Mouse (Mus musculus) G1E (cell line): ENCODE measurements around the gene Dok7.

Source experiments
- CTCF ChIP-seq: IDR thresholded peaks from 2 replicates; pipeline ENCODE4 v1.5.1; 2012; ENCODE audit warnings: low read depth, low read length, inconsistent platforms, mixed read lengths
- GATA1 ChIP-seq: IDR thresholded peaks from 2 replicates; pipeline ENCODE4 v1.6.1; 2012; ENCODE audit warnings: borderline replicate concordance, low read length, inconsistent platforms, mixed read lengths
- GATA2 ChIP-seq: IDR thresholded peaks from 2 replicates; pipeline ENCODE4 v1.6.1; 2012; ENCODE audit warnings: low read depth, low read length, inconsistent platforms, borderline replicate concordance
- POLR2AphosphoS5 ChIP-seq: IDR thresholded peaks from 2 replicates; pipeline ENCODE4 v1.6.1; 2012; ENCODE audit warnings: low read depth, low read length, inconsistent platforms; ENCODE audit not compliant: insufficient replicate concordance
- TAL1 ChIP-seq: conservative IDR thresholded peaks from 2 replicates; pipeline ENCODE4 v1.6.1; 2012; ENCODE audit warnings: low read depth, low read length, inconsistent platforms, mixed read lengths

DNA sequence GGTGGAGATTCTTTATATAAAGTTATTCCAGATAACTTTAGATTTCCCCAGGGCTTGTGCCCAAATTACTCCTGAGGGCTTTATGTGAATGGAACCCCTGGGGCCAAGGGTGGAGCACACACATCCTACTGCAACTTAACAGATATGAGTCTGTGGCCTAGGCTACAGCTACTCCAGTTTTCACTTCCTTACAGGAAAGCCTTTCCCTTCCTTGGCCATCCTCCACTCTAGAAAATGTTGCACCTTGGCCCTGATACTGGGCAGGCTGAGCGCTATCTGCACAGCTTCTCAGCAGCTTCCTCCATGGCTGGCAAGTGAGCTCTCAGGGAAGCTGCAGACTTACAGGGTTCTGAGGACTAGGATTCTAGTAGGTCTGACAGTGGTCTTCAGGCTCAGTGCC is 27.3 kb upstream of the Dok7 start:
- no peak for TF ChIP-seq CTCF
- TF ChIP-seq GATA1 = no peak
- TF ChIP-seq TAL1 = no peak
- TF ChIP-seq POLR2AphosphoS5 = no peak
- TF ChIP-seq GATA2 = no peak
